Mouse (Mus musculus): ENCODE results near the gene Gm38431.

Gm38431 gene

GRCm38 (mm10) chr9:21091707-21092320, at the start of gene Gm38431, which contains the start of gene Raver1:
Gene Gm38431 (minus strand): TSS chr9:21091997.
Gene Raver1 (minus strand): TSS chr9:21092008.
- peak; percentile 91 to 92 for DNase-seq (ENCODE audit: low spot score in 2 of 2)

DNA sequence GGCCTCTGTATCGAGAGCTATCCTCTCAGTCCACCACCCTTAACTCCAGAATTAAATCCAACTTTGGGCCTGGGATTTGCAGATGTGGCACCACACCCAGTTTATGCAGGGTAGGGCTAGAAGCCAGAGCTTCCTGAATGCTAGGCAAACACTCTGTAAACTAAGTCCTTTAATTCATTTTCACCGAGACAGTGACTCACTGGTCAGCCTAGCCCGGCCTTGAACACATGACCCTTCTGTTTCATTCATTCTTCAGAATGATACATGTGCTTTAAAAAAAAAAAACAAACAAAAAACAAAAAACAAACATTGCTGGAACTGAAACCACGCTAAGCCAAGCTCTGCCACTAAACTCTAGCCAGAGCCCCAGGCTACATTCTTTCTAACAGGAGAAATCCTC, 46.6 kb upstream of the Gm38431 start:
- no peak for DNase-seq (ENCODE audit: low spot score in 2 of 2)

GRCm38 (mm10) chr9:21137229-21137628, 45.4 kb upstream of the Gm38431 start:
- peak; percentile 45 to 50 for DNase-seq (ENCODE audit: low spot score in 2 of 2)

DNA sequence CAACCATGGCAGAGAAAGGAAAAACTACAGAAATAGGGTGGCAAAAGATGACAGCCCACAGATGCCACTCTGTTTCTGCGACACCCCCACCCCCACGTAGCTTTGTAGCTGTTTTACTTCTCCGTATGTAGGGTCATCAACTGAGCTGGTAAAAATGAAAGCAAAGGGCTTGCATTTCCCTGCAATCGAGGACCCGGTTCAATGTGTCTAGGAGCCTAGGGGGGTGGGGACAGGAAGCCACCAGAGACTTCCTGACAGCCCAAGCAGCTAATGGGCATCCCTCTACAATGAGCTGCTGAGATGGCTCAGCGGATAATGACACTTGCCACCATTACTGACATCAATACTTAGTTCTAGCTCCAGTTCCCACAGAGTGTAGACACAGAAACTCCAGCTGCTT, 44.6 kb upstream of the Gm38431 start:
- DNase-seq (ENCODE audit: low spot score in 2 of 2), result no peak

DNA sequence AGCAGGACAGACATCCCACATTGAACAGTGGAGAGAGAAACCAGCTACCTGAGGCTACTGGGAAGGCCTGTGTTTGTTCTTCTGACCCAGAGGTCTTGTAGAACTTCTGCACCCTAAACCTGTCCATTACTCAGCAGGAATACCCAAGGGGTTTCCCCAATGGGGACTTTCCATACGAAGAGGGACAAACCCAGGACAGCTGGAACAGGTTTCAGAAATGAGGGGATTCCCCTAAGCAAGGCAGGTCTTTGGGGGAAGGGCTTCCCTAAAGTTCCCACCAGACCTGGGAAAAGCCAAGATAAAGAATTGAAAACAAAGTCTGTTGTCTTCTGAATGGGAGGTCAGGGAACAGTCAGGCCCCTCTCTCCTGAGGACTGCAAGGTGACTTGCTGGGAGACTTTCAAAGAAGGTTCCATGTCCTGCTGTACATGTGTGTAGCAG, 44.2 kb upstream of the Gm38431 start:
- DNase-seq (ENCODE audit: low spot score in 2 of 2), result no peak

- DNase-seq (ENCODE audit: low spot score in 2 of 2), result no peak
Measured at GRCm38 (mm10) chr9:21135329-21135890, 43.6 kb upstream of the Gm38431 start.

- no peak for DNase-seq (ENCODE audit: low spot score in 2 of 2)
Measured at GRCm38 (mm10) chr9:21134595-21135328, 43.0 kb upstream of the Gm38431 start.

GRCm38 (mm10) chr9:21133064-21133707, 41.4 kb upstream of the Gm38431 start:
- DNase-seq (ENCODE audit: low spot score in 2 of 2), result no peak

DNA sequence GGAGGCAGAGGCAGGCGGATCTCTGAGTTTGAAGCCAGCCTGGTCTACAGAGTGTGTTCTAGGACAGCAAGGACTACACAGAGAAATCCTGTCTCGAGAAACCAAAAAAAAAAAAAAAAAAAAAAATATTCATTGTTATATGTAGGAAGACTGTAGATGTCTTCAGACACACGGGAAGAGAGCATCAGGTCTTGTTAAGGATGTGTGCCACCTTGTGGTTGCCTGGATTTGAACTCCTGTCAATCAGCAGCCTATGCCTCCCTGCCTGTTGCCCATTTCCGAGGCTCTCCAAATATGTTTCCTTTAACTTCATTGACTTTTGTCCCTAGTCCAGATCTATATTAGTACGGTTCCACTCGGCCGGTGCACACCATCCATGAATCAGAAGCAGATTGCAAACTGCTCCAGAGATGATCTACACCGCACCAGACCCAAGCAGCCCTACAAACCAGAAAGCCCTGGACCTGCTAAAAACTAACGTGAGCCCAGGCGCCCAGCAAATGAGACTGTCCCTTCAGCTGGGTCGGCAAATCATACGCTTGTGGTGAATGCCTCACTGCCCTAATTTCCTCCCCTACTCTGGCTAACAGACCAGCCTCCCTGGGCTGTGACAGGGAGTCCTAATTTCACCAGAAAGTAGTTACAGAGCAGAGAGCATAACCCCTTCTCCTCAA, 40.4 kb upstream of the Gm38431 start:
- no peak for DNase-seq (ENCODE audit: low spot score in 2 of 2)

DNA sequence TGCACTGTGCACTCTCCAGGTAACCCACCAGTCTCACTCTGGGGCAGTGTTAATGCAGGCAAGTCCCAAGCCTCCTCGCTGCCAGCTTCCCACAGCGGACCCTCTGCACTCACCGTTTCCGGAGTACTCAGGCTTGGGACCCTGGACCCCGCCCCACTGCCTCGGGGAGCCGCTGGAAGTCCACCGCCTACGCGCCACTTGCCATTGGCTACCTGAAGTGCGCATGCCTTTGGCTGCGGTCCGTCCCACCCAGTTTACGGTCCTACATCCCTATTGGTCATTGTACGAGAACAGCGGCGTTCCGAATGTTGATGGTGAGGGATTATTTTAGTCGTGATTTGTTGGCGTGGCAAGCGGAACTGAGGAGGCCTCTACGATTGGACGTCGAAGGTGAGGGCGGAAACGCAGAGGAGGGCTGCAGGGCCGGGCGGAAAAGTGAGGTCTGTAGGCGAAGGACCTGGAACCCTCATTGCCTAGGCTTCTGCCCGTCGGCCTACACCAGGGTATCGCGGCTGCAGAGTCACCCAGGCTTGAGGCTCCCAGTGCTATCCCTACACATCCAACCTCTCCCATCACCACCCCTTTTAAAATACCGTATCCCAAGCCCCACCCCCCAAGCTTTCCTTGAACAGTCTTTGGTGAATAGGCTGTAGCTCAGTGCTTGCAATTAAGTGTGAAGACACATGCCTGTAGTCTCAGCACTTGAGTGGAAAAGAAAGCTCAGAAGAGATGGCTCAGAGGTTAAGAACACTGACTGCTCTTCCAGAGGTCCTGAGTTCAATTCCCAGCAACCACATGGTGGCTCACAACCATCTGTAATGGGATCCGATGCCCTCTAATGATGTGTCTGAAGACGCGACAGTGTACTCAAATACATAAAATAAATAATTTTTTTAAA, 39.5 kb upstream of the Gm38431 start, which contains the start of gene Tyk2:
Gene Tyk2 (minus strand): TSS at position 185 of the 898 bp plus-strand sequence.
- DNase-seq (ENCODE audit: low spot score in 2 of 2), result peak; percentile 77 to 83

DNA sequence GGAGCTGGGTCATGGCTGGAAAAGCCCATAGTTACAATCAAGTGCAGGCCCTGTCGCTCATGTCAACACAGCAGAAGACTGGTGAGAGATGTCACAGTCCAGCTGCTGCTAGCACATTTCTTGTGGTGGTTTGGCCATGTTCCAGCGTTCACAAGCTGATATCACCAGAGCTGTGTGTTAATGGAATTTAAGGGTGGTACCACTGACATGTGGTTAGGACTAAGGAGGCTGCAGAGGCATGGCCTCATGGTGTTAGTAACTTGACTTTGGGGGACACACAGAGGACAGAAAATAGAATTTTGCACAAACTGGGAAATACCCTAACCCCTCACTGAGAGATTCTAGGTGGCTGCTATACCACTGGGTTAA, 34.4 kb upstream of the Gm38431 start:
- no peak for DNase-seq (ENCODE audit: low spot score in 2 of 2)

- no peak for DNase-seq (ENCODE audit: low spot score in 2 of 2)
Measured at GRCm38 (mm10) chr9:21125502-21126258, 33.9 kb upstream of the Gm38431 start.

GRCm38 (mm10) chr9:21124837-21125236, 33.0 kb upstream of the Gm38431 start:
- no peak for DNase-seq (ENCODE audit: low spot score in 2 of 2)

DNA sequence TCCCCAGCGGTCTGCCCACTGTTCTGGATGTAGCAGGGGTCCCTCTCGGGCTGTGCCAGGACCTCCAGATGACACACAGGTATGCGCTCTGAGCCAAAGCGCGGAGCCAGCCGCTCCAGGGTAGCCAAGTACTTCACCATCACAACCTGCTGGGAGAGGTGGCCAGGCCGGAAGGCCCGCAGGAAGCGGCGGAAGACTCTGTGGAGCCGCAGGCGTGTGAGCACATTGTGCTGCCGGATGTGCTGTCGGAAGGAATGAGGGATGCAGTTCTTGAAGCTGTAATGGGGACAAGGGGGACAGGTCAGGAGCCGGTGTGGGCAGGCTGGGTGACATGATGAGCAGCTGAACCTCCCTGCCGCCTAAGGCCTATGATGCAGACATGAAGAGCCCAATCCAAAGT, 29.7 kb upstream of the Gm38431 start:
- DNase-seq (ENCODE audit: low spot score in 2 of 2), result no peak

GRCm38 (mm10) chr9:21117073-21117472, 25.3 kb upstream of the Gm38431 start:
- no peak for DNase-seq (ENCODE audit: low spot score in 2 of 2)

DNA sequence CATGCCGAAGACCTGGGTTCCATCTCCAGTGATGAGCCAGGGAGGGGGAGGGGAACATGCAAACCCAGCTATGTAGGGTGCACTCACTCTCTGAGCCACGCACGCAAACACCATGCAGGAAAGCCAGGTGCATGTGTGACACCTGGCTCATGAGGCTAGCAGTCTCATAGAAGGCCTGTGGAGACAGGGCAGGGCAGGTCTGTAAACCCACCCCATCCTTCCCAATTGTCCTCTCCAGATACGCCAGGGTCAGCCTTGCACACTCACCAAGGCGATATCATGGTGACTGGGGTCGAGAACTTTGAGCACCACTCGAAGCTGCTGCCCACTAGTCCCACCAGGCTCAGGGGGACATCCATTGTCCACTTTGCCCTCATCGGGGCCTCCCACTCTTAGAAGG, 23.3 kb upstream of the Gm38431 start:
- no peak for DNase-seq (ENCODE audit: low spot score in 2 of 2)

GRCm38 (mm10) chr9:21114190-21114589, 22.4 kb upstream of the Gm38431 start:
- DNase-seq (ENCODE audit: low spot score in 2 of 2), result no peak

GRCm38 (mm10) chr9:21113751-21114150, 22.0 kb upstream of the Gm38431 start:
- no peak for DNase-seq (ENCODE audit: low spot score in 2 of 2)

GRCm38 (mm10) chr9:21107607-21108237, 15.9 kb upstream of the Gm38431 start:
- no peak for DNase-seq (ENCODE audit: low spot score in 2 of 2)
